Mouse (Mus musculus): ENCODE data around the gene Insl3. TPM values are rescaled to one million over a fixed set of nuclear protein-coding genes. Genes with fewer than 3 reads are reported as not detected.

Gene Insl3
- polyA plus RNA-seq, 1 experiment: 58.5 TPM

Other genes starting within 250 kb of the Insl3 start
- gene Abhd8, start 225.6 kb upstream of the Insl3 start, polyA plus RNA-seq (2012; rRNA removed): 38.1 and 43.3 TPM in 2 replicates
- gene Mrpl34, start 224.3 kb upstream of the Insl3 start, polyA plus RNA-seq (2012; rRNA removed): 59.4 and 72.5 TPM in 2 replicates
- gene Dda1, start 220.0 kb upstream of the Insl3 start, polyA plus RNA-seq (2012; rRNA removed): 84.4 and 85.9 TPM in 2 replicates
- gene Ano8, start 203.3 kb upstream of the Insl3 start, polyA plus RNA-seq (2012; rRNA removed): 25.5 and 30.6 TPM in 2 replicates
- gene Gtpbp3, start 201.1 kb upstream of the Insl3 start, polyA plus RNA-seq (2012; rRNA removed): 26.0 and 30.4 TPM in 2 replicates
- 1,109 and 1,564 TPM in 2 replicates for gene Plvap, start 177.5 kb upstream of the Insl3 start, polyA plus RNA-seq (2012; rRNA removed)
- 0.42 and 0.49 TPM in 2 replicates for gene Ccdc194, start 163.5 kb upstream of the Insl3 start, polyA plus RNA-seq (2012; rRNA removed)
- 437 and 505 TPM in 2 replicates for gene Bst2, start 151.8 kb upstream of the Insl3 start, polyA plus RNA-seq (2012; rRNA removed)
- 131 and 132 TPM in 2 replicates for gene Mvb12a, start 146.3 kb upstream of the Insl3 start, polyA plus RNA-seq (2012; rRNA removed)
- 18.5 and 25.2 TPM in 2 replicates for gene Tmem221, start 130.3 kb upstream of the Insl3 start, polyA plus RNA-seq (2012; rRNA removed)
- 0.09 TPM in 1 of 2 replicates, not detected in the other for gene Nxnl1, start 122.6 kb upstream of the Insl3 start, polyA plus RNA-seq (2012; rRNA removed)
- gene Slc27a1, start 120.3 kb upstream of the Insl3 start, polyA plus RNA-seq (2012; rRNA removed): 73.5 and 101 TPM in 2 replicates
- gene Pgls, start 97.0 kb upstream of the Insl3 start, polyA plus RNA-seq (2012; rRNA removed): 140 TPM in 2 replicates
- gene Fam129c, start 91.6 kb upstream of the Insl3 start, polyA plus RNA-seq (2012; rRNA removed): 4.8 and 5.4 TPM in 2 replicates
- gene Colgalt1, start 78.2 kb upstream of the Insl3 start, polyA plus RNA-seq (2012; rRNA removed): 172 and 200 TPM in 2 replicates
- 0.25 and 0.32 TPM in 2 replicates for gene Unc13a, start 17.5 kb upstream of the Insl3 start, polyA plus RNA-seq (2012; rRNA removed)
- gene Jak3, start 12.9 kb upstream of the Insl3 start, polyA plus RNA-seq (2012; rRNA removed): 56.6 and 72.7 TPM in 2 replicates
- 25.0 and 31.3 TPM in 2 replicates for gene B3gnt3, start 12.6 kb downstream of the Insl3 start, polyA plus RNA-seq (2012; rRNA removed)
- gene Fcho1, start 36.5 kb downstream of the Insl3 start, polyA plus RNA-seq (2012; rRNA removed): 20.0 and 23.3 TPM in 2 replicates
- 0.27 and 0.50 TPM in 2 replicates for gene Zfp709, start 192.8 kb downstream of the Insl3 start, polyA plus RNA-seq (2012; rRNA removed)
- 0.57 and 0.96 TPM in 2 replicates for gene Zfp882, start 219.4 kb downstream of the Insl3 start, polyA plus RNA-seq (2012; rRNA removed)
- 1.7 and 2.7 TPM in 2 replicates for gene Zfp617, start 219.4 kb downstream of the Insl3 start, polyA plus RNA-seq (2012; rRNA removed)

All from lung, adult 2 months (tissue).